Mouse (Mus musculus) neural tube, embryonic 11.5 days (tissue): ENCODE results near the gene Psmd1. TPM values are rescaled to one million over a fixed set of nuclear protein-coding genes. Genes with fewer than 3 reads are reported as not detected.

Source experiments
- ATAC-seq: fragments of 200-750 bp; cut with Nextera tagmentation; 2 replicates; pipeline ENCODE4 v1.8.0; 2017; ENCODE audit warnings: moderate number of reproducible peaks, mild to moderate bottlenecking, moderate TSS enrichment, moderate library complexity; ENCODE audit not compliant: insufficient read depth, low FRiP score, low TSS enrichment
- DNase-seq: peaks from one replicate; pipeline ENCODE4 v3.0.0-alpha.2; 2015; ENCODE audit warnings: low spot score
- H3K27ac ChIP-seq: fragments of 300-500 bp; sonication (generic); 2 replicates; pipeline ENCODE4 v1.5.1; 2014; ENCODE audit warnings: low read depth, mild to moderate bottlenecking, low read length
- H3K27me3 ChIP-seq: fragments of 300-500 bp; sonication (generic); 2 replicates; pipeline ENCODE4 v1.6.1; 2014; ENCODE audit warnings: mild to moderate bottlenecking, low read length, mixed read lengths; ENCODE audit not compliant: control insufficient read depth, insufficient read depth
- H3K36me3 ChIP-seq: fragments of 300-500 bp; sonication (generic); 2 replicates; pipeline ENCODE4 v1.6.1; 2014; ENCODE audit warnings: mild to moderate bottlenecking, low read length, moderate library complexity, mixed read lengths; ENCODE audit not compliant: control insufficient read depth, insufficient read depth
- H3K4me1 ChIP-seq: fragments of 300-500 bp; sonication (generic); 2 replicates; pipeline ENCODE4 v1.6.1; 2014; ENCODE audit warnings: low read length, mixed read lengths; ENCODE audit not compliant: control insufficient read depth, insufficient read depth
- H3K4me2 ChIP-seq: fragments of 300-500 bp; sonication (generic); 2 replicates; pipeline ENCODE4 v1.6.1; 2014; ENCODE audit warnings: low read depth, mild to moderate bottlenecking, moderate library complexity
- H3K4me3 ChIP-seq: fragments of 300-500 bp; sonication (generic); 2 replicates; pipeline ENCODE4 v1.5.1; 2014; ENCODE audit warnings: low read depth, low read length
- H3K9ac ChIP-seq: fragments of 300-500 bp; sonication (generic); 2 replicates; pipeline ENCODE4 v1.6.1; 2014; ENCODE audit warnings: mild to moderate bottlenecking, low read length
- H3K9me3 ChIP-seq: fragments of 300-500 bp; sonication (generic); 2 replicates; pipeline ENCODE4 v1.6.1; 2016; ENCODE audit warnings: low read length; ENCODE audit not compliant: control insufficient read depth
- WGBS: fragments of 180-500 bp; shearing (Covaris S2); extraction: QIAGEN DNeasy Blood & Tissue Kit; methylation state at CpG from one replicate; pipeline ENCODE4 v1.1.7; 2014; 5-methylcytosine and 5-hydroxymethylcytosine counted together
- polyA plus RNA-seq: library from polyadenylated mRNA; unstranded; fragments of >200 nt; fragmentation: Nextera tagmentation; extraction: Ambion mirVana; gene quantifications from 2 replicates; pipeline ENCODE4 v1.2.1, GENCODE M21; 2014

Gene Psmd1
- polyA plus RNA-seq, 1 experiment from 2014 or later, result 249 TPM

GRCm38 (mm10) chr1:86148161-86148560 is 84.0 kb downstream of the Psmd1 start:
- ATAC-seq (no peak), DNase-seq (no peak)
- Histone ChIP-seq H3K4me1 (no peaks in the 10 kb centered on the region), H3K27me3 (no peaks in the 10 kb centered on the region), H3K27ac (no peak overlapping the region), H3K9ac (no peak overlapping the region), H3K36me3 (no peaks in the 10 kb centered on the region), H3K4me2 (no peak overlapping the region), H3K4me3 (no peak overlapping the region), H3K9me3 (no peaks in the 10 kb centered on the region)
- 86% methylated on average over 9 of the region's 9 CpGs for WGBS

GRCm38 (mm10) chr1:86150929-86151328 is 86.7 kb downstream of the Psmd1 start:
- H3K27me3 ChIP-seq, result no peaks in the 10 kb centered on the region
- H3K4me2 ChIP-seq, result no peak overlapping the region
- no peaks in the 10 kb centered on the region for H3K36me3 ChIP-seq
- H3K4me1 ChIP-seq, result peaks cover 8% of the 10 kb centered on the region
- DNase-seq (no peak), ATAC-seq (no peak)
- no peak overlapping the region for H3K27ac ChIP-seq
- 91% methylated on average over 6 of the region's 6 CpGs for WGBS
- no peak overlapping the region for H3K4me3 ChIP-seq
- no peak overlapping the region for H3K9ac ChIP-seq
- H3K9me3 ChIP-seq, result no peaks in the 10 kb centered on the region

GRCm38 (mm10) chr1:86151376-86151775 is 87.2 kb downstream of the Psmd1 start:
- Histone ChIP-seq H3K27ac (no peak overlapping the region), H3K9me3 (no peaks in the 10 kb centered on the region), H3K4me1 (peaks cover 8% of the 10 kb centered on the region), H3K36me3 (no peaks in the 10 kb centered on the region), H3K4me2 (no peak overlapping the region), H3K9ac (no peak overlapping the region), H3K4me3 (no peak overlapping the region), H3K27me3 (no peaks in the 10 kb centered on the region)
- no peak for ATAC-seq
- WGBS, result 89% methylated on average over 7 of the region's 7 CpGs
- DNase-seq, result no peak

GRCm38 (mm10) chr1:86152618-86153017 is 88.4 kb downstream of the Psmd1 start:
- ATAC-seq (no peak), DNase-seq (no peak)
- H3K36me3 ChIP-seq, result no peaks in the 10 kb centered on the region
- no peak overlapping the region for H3K9ac ChIP-seq
- WGBS, result 83% methylated on average over 1 of the region's 1 CpGs
- no peaks in the 10 kb centered on the region for H3K9me3 ChIP-seq
- H3K4me2 ChIP-seq, result no peak overlapping the region
- H3K4me3 ChIP-seq, result no peak overlapping the region
- H3K27ac ChIP-seq, result no peak overlapping the region
- peaks cover 8% of the 10 kb centered on the region for H3K4me1 ChIP-seq
- H3K27me3 ChIP-seq, result no peaks in the 10 kb centered on the region

- 4% methylated on average over 40 of the region's 40 CpGs for WGBS
- ATAC-seq (peak; percentile 100), DNase-seq (peak; percentile 95)
- no peaks in the 10 kb centered on the region for H3K9me3 ChIP-seq
- H3K27ac ChIP-seq, result no peak within 1 kb of the TSS
- H3K4me2 ChIP-seq, result peak within 1 kb of the TSS; percentile 63
- peak within 1 kb of the TSS; percentile 80 for H3K4me3 ChIP-seq
- peak within 1 kb of the TSS; percentile 71 for H3K9ac ChIP-seq
- peaks cover 8% of the 10 kb centered on the region for H3K4me1 ChIP-seq
- no peaks in the 10 kb centered on the region for H3K36me3 ChIP-seq
- no peaks in the 10 kb centered on the region for H3K27me3 ChIP-seq
These were observed 90.1 kb downstream of the Psmd1 start, which contains the start of gene Armc9 for GRCm38 (mm10) chr1:86154133-86154823. TSS of gene Armc9 (plus strand) at chr1:86154780.

- Histone ChIP-seq H3K27ac (no peak overlapping the region), H3K27me3 (no peaks in the 10 kb centered on the region), H3K36me3 (no peaks in the 10 kb centered on the region), H3K4me2 (peak overlapping the region; percentile 63), H3K9ac (peak overlapping the region; percentile 71), H3K4me1 (peaks cover 8% of the 10 kb centered on the region), H3K4me3 (peak overlapping the region; percentile 80), H3K9me3 (no peaks in the 10 kb centered on the region)
- ATAC-seq, result no peak
- 0% methylated on average over 18 of the region's 18 CpGs for WGBS
- no peak for DNase-seq
These were observed 90.6 kb downstream of the Psmd1 start for GRCm38 (mm10) chr1:86154824-86155164.

GRCm38 (mm10) chr1:86156075-86156474 is 91.9 kb downstream of the Psmd1 start:
- Histone ChIP-seq H3K9me3 (no peaks in the 10 kb centered on the region), H3K4me3 (no peak overlapping the region), H3K27me3 (no peaks in the 10 kb centered on the region), H3K27ac (no peak overlapping the region), H3K9ac (no peak overlapping the region), H3K4me2 (no peak overlapping the region), H3K4me1 (peaks cover 8% of the 10 kb centered on the region), H3K36me3 (no peaks in the 10 kb centered on the region)
- ATAC-seq (no peak), DNase-seq (no peak)
- WGBS, result 84% methylated on average over 3 of the region's 3 CpGs

GRCm38 (mm10) chr1:86156595-86156994 is 92.4 kb downstream of the Psmd1 start:
- H3K4me1 ChIP-seq, result peaks cover 8% of the 10 kb centered on the region
- WGBS, result 91% methylated on average over 6 of the region's 6 CpGs
- no peak for ATAC-seq
- no peaks in the 10 kb centered on the region for H3K9me3 ChIP-seq
- H3K9ac ChIP-seq, result no peak overlapping the region
- no peak overlapping the region for H3K27ac ChIP-seq
- H3K36me3 ChIP-seq, result no peaks in the 10 kb centered on the region
- no peaks in the 10 kb centered on the region for H3K27me3 ChIP-seq
- H3K4me3 ChIP-seq, result no peak overlapping the region
- no peak overlapping the region for H3K4me2 ChIP-seq
- DNase-seq, result no peak

GRCm38 (mm10) chr1:86160059-86160458 is 95.9 kb downstream of the Psmd1 start:
- 95% methylated on average over 6 of the region's 6 CpGs for WGBS
- H3K4me2 ChIP-seq, result no peak overlapping the region

More at GRCm38 (mm10) chr1:86160059-86160458, 95.9 kb downstream of the Psmd1 start:
- Histone ChIP-seq H3K4me3 (no peak overlapping the region), H3K27me3 (no peaks in the 10 kb centered on the region), H3K4me1 (peaks cover 7% of the 10 kb centered on the region), H3K9ac (no peak overlapping the region), H3K9me3 (no peaks in the 10 kb centered on the region), H3K27ac (no peak overlapping the region), H3K36me3 (no peaks in the 10 kb centered on the region; the same call in 1 of the 2 replicates)
- DNase-seq, result no peak
- no peak for ATAC-seq
